Mouse (Mus musculus) kidney, postnatal 4 days (tissue): Measurements from ENCODE around the gene B3gnt6.

ENCODE experiments used
- DNase-seq, 2 experiments: peaks; one replicate each; pipeline ENCODE4 v3.0.0; 2021; ENCODE audit warnings: mixed read lengths in 2 of 2

The B3gnt6 gene

DNA sequence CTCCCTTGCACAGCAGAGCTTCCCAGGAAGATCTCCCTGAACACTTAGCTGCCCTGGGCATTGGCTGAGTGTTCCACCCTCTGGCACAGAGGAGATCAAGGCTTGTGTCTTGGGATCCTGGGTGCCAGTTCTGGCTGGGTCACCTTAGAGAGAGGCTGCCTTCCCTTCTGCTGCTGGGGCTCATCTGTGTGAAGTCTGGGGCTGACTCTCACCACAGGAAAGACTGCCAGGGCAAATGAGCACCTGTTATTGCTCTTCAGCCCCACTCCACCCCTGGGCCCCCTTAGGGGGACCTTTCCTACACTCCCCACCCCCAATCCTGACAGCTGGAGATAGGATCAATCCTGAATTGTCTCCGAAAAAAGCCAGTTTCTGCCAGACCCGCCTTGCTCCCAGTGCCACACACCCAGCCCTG, 22.2 kb downstream of the B3gnt6 start:
- DNase-seq: peak in 1 of 2 experiments; percentile 4

- DNase-seq: no peak
These were observed 22.8 kb downstream of the B3gnt6 start for GRCm38 (mm10) chr7:98176322-98177070.

DNA sequence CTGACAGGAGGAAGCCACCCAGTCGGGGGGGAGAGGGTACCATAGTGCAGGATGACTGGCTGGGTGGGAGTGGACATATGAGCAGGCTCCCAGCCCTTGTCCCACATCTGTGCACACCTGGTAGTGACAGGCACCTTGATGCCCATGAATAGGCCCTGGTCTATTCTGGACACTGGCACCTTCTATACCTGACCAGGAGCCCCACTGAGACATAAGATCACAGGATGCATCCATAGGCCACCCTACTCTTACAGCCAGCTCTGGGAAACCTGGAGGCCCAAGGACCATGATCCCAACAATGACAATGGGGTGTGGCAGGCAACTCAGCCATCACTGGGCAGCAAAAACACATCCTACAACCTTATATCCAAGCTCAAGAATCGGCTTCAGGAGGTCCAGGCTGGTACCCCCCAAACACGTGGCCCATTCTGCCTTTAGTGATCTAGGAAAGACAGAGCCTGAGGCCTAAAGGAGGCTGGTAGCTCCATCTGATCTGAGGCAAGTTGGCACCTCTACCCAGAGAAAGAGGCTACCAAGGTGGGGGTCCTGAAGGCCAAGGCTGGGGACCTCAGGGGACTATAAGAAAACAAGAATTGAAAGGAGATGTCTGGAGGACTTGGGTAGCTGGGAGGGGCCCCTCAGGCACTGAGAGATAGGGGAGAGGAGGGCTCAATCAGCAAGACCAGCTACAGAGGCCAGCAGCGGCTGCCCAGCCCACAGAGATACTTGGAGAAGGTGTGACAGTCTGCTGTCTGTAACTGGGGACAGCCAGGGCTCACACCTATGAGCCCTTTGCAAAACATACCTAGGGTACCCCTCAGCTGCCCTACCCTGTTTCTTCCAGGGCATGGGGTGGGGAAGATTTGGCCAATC, 24.2 kb downstream of the B3gnt6 start:
- DNase-seq: no peak

GRCm38 (mm10) chr7:98173408-98173807, 25.9 kb downstream of the B3gnt6 start:
- peak in 1 of 2 experiments; percentile 12 for DNase-seq

DNA sequence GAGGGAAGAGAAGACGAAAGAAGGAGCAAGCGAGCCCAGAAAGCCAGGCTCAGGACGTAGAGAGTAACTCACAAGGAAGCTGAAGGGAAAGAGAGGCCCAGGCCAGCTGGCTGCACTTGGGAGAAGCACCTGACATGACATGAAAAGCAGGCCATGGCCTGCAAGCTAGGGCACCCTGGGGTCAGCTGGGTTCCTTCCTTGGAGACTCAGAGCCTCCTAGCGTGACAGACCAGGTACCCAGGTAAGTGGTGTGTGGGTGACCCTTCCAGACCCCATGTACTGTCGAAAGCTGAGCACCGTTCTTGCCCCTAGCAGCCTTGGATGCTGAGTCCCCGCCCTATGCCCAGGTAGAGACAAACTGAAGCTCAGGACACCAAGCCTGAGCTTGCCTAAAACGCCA, 26.6 kb downstream of the B3gnt6 start:
- DNase-seq: peak in 1 of 2 experiments; percentile 4

DNA sequence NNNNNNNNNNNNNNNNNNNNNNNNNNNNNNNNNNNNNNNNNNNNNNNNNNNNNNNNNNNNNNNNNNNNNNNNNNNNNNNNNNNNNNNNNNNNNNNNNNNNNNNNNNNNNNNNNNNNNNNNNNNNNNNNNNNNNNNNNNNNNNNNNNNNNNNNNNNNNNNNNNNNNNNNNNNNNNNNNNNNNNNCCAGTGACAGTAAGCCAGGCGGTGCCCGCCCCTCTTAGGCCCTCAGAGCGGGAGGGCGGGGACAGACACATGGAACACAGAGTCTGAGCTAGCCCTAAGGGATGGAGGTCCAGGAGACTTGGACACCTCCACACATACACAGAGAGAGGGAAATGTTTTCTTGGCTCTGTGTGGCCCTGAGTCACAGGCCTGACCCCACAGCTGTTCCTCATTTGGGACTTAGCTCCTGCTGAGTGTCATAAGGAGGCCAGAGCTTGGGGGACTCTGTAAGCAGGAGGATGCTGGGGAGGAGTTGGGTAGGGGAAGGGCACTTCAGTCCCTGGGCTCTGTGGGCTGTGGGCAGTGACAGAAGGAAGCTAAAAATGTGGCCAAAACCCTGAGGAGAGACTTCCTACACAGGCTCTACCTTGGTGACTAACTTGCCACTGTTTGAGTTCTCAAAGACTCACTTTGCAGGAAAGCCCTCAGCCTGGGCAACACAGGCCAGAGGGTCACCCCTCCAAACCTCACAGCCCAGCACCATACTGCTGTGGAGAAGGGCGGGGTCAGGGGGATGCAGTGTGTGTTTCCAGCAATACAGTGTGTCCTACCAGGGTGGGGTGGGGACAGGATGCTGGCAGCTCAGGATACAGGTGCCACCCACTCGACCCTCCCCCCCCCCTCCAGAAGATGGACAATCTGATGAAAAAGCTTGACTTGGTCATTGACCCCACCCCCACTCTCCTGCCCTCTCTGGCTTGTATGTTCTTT, 27.9 kb downstream of the B3gnt6 start:
- peak; percentile 44 to 55 for DNase-seq

DNA sequence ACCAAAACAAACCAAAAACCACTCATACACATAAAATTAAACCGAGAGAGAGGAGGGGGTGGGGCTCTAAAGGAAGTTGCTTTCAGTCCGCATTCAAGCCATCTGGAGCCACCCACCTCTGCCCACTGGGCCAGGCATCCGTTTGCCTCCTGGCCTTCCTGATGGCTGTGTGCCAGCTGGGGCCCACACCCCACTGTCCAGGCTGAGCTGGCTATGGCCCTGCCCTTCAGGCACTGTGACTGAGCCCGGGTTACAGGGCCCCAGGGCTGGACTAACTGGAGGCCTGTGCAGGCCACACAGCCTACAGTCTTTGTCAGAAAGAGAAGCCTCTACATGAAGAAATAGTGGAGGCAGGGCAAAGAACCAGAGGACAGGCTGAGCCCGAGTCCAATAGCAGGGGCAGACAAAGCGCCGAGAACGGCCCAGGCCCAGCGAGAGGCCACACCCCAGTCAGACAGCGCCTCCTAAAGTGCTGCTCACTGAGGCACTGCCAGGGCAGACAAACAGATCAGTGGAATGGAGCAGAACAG, 34.2 kb downstream of the B3gnt6 start:
- DNase-seq: peak; percentile 58 to 75

DNA sequence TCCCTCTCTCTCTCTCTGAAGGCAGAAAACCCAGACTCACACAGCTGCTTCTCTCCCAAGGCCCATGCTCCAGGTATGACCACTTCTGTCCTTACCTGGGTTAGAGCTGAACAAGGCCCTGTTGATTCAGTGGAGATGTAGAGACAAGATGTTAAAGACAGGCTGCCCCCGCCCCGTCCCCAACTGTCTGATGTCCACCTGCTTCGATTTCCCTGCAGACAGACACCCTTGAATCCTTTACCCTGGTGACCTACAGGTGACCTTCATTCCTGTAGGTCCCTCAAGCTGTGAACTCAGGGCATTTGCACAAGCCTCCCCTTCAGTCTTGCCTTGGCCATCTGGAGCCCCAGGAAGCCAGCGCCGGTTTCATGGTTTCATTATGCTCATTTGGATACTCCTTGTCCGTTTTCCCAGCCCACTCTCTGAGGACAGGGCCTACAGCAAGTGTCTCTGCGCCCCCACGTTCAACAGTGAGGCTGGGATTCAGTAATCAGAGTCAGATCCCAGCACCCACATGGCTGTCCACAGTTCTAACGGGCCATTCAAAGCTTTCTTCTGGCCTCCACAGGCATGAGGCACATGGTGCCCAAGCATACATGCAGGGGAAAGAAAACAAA, 34.8 kb downstream of the B3gnt6 start:
- DNase-seq: no peak

DNA sequence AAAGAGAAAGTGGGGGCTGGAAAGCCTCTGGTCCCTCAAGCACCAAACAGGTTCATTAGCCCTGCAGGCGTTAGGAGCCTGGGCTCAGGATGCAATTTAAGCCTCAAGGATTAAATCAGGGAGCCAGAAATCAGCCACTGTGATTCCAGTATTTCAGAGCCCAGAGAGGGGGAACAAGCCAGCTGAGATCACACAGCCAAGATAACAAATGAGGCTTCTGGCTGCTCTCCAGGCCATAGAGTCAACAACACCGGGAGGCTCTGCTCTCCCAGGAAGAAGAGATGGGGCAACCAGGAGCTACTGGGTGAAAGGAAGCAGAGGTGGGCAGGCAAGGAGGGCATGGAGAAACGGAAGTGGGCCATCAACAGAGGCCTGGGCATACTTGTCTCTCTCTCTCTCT, 35.6 kb downstream of the B3gnt6 start:
- no peak for DNase-seq

DNA sequence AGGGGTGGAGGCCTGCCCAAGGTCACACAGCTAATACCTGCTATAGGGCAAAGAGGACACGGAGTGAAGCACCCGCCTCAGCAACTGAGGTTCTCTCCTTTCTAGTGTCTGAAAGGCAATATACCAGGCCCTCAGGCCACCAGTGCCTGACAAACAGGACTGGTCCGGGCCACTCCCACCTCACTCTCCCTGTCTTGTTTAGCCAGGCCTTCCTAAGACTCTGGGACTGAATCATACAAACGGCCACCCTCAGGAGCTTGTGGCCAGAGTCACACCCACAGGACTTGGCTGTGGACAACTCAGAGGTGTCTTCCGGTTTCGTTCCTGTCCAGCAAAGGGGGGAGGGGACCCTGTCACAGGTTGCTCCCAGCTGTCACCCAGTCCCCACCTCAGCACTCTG, 37.0 kb downstream of the B3gnt6 start:
- DNase-seq: no peak

DNA sequence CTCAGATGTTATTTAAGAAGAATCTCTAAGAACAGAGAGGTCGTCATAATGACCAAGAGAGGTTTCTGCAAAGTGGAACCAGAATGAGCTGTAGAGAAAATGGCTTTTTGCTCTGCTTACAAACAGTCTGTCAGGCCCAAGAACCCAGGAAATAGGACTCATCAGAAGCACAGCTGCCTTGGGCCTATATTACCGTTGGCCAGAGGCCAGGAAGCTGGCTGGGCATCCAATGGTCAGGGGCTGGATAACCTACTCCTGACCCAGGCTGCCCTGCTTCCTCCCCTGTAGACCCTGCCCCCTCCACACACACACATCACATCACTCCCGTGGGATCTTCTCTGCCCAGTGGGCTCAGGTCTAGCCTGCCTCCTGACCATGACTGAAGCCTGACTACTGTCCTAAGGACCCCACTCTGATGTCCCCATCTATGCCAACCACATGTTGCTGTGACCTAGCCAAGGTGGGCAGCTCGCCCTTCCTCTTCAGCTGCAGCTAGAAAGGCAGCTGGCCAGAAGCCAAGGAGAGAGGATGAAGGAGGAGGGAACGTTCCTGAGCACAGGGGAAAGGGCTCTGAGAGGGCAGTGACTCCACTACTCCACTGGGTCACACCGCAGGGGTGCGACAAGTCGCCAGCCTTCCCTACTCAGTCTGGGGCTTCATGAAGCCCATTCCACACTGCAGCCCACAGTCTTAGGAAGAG, 39.1 kb downstream of the B3gnt6 start:
- DNase-seq: peak; percentile 51 to 63

DNA sequence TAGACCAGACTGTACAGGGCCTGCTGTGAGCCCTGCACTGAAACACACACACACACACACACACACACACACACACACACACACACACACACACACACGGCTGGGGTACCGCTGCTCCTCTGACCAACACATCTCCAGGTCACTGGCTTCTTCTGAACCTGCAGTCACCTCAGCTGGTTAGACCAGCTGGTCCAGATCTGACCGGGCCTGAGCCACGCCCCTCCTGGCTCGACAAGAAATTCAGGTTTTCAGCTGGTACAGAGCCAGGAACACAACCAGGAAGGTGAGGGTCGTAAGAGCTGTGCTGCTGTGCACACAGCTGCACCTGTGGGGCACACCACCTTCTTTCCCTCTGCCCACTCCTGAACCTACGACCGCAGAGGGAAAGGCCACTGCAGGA, 40.8 kb downstream of the B3gnt6 start:
- peak; percentile 72 to 82 for DNase-seq

DNA sequence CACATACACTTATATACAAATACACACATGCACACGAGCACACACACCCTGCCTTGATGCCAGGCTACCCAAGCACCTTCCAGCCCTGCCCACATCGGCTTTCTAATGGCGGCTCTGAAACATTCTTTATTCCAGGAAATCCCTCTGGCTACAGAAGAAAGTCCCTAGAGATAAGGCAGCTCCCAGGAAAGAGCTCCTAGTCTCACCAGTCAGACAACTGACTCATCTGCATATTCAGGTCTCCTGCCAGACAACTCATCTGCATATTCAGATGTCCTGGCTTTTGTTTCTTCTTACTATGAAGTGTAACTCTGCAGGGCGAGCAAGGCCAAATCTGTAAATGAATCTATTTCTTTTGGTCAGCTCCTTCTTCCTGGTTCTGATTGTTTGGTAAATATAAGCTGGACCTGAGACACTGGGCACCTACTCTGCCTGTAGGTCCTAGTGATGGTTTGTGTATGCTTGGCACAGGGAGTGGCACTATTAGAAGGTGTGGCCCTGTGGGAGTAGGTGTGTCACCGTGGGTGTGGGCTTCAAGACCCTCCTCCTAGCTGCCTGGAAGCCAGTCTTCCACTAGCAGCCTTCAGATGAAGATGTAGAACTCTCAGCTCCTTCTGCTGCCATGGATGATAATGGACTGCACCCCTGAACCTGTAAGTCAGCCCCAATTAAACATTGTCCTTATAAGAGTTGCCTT, 41.5 kb downstream of the B3gnt6 start:
- no peak for DNase-seq

DNA sequence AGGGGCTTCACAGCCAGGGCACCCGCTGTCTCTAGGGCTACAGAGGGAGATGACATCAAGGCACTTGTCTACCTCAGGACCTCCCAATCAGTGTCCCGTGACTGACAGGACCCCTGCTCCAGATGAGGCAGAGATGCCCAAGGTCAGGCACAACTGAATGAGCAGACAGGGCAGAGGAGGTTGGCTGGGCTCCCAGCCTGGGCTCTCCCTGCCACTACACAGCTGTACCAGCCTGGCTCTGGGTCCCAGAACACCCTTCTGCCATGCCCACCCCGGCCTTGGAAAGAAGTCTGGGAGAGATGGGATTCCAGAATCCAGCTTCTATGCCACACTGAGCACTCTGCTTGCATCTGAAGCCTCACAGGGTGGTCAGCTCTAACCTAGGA, 43.0 kb downstream of the B3gnt6 start:
- no peak for DNase-seq

GRCm38 (mm10) chr7:98155546-98156279, 43.6 kb downstream of the B3gnt6 start:
- peak; percentile 86 to 88 for DNase-seq

GRCm38 (mm10) chr7:98153892-98154291, 45.4 kb downstream of the B3gnt6 start:
- DNase-seq: no peak

GRCm38 (mm10) chr7:98153345-98153744, 45.9 kb downstream of the B3gnt6 start:
- DNase-seq: no peak

DNA sequence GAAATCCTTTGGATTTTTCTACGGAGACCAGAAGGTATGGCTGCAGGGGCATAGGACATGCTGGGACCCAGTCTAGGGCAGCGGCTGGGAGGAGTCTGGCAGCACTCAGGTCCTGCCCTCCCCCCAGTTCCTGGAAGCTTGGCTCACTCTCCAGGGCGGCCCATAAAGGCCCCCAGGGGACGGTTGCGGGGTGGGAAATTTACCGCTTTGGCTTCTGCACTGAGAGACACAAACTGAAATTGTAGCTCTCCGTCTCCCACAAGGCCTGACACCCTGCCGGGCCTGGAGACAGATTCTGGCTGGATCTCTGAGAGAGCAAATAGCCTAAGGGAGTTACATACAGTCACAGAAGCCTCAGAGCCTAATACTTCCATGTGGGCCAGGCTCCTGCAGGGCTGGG, 46.9 kb downstream of the B3gnt6 start:
- peak; percentile 68 to 70 for DNase-seq

DNA sequence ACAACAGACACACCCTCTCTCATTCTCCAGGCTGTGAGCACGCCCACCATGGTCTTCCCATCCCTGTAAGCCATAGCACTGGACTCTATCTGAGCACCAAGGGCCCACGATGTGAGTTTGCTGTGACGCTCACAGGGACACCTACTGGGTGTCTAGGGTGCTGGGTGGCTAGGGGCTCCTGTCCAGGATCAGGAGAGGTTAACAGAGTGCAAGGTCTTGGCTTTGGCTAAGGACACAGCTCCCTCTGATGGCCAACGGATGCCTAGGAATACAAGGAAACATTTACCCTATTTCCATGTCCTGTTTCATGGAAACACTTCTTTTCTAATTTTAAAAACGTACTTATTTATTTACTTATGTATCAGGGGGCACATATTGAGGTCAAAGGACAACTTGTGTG, 48.8 kb downstream of the B3gnt6 start:
- peak in 1 of 2 experiments; percentile 49 for DNase-seq

GRCm38 (mm10) chr7:98149802-98150201, 49.5 kb downstream of the B3gnt6 start:
- no peak for DNase-seq
